Mouse (Mus musculus) MEL (cell line): ENCODE measurements around the gene Sapcd2. TPM values are rescaled to one million over a fixed set of nuclear protein-coding genes. Genes with fewer than 3 reads are reported as not detected.
"Not testable (repeated sequence)": the region's sequence is repeated elsewhere in the genome, so short reads cannot be mapped to it uniquely, and the experiment has no call there.

Experiments used
- DNase-seq: peaks from one replicate; pipeline ENCODE4 v3.0.0; 2011; ENCODE audit warnings: low read depth, low spot score
- H3K27ac ChIP-seq: 2 replicates; pipeline ENCODE4 v1.5.1; 2012; ENCODE audit warnings: low read depth, mild to moderate bottlenecking, control low read depth, low read length, moderate library complexity; ENCODE audit not compliant: control insufficient read depth
- H3K27me3 ChIP-seq, 2 experiments: fragments of 150-350 bp in 1 of 2; sonication (generic) in 1 of 2; 2 replicates each; pipeline ENCODE4 v1.6.1; 2012; ENCODE audit warnings: low read length in 2 of 2, mild to moderate bottlenecking in 2 of 2, improper control_type of control experiment in 1 of 2, moderate library complexity in 1 of 2; ENCODE audit not compliant: insufficient read depth in 2 of 2, control insufficient read depth in 1 of 2
- H3K36me3 ChIP-seq, 2 experiments: 2 replicates each; pipeline ENCODE4 v1.6.1; 2012 to 2014; ENCODE audit warnings: low read length in 2 of 2, improper control_type of control experiment in 1 of 2, inconsistent platforms in 1 of 2, mild to moderate bottlenecking in 1 of 2; ENCODE audit not compliant: insufficient read depth in 2 of 2, control insufficient read depth in 1 of 2
- H3K4me1 ChIP-seq, 2 experiments: fragments of 150-350 bp in 1 of 2; sonication (generic) in 1 of 2; 2 replicates each; pipeline ENCODE4 v1.6.1; 2012; ENCODE audit warnings: low read length in 2 of 2, improper control_type of control experiment in 1 of 2, mild to moderate bottlenecking in 1 of 2; ENCODE audit not compliant: insufficient read depth in 2 of 2, control insufficient read depth in 1 of 2
- H3K4me3 ChIP-seq, 2 experiments: fragments of 150-350 bp in 1 of 2; sonication (generic) in 1 of 2; 2 replicates each; pipeline ENCODE4 v1.5.1; 2012; ENCODE audit warnings: low read depth in 2 of 2, low read length in 2 of 2, mild to moderate bottlenecking in 2 of 2, moderate library complexity in 2 of 2, control low read depth in 1 of 2, improper control_type of control experiment in 1 of 2; ENCODE audit not compliant: control insufficient read depth in 1 of 2, insufficient read depth in 1 of 2
- H3K79me2 ChIP-seq: 2 replicates; pipeline ENCODE4 v1.6.1; 2012; ENCODE audit warnings: mild to moderate bottlenecking, low read length, moderate library complexity; ENCODE audit not compliant: control insufficient read depth, poor library complexity, insufficient read depth
- H3K9ac ChIP-seq: 2 replicates; pipeline ENCODE4 v1.6.1; 2012; ENCODE audit warnings: low read depth, mild to moderate bottlenecking, control low read depth, low read length, moderate library complexity; ENCODE audit not compliant: control insufficient read depth, poor library complexity, severe bottlenecking
- H3K9me3 ChIP-seq: fragments of 150-350 bp; sonication (generic); replicated peaks from 2 replicates; pipeline ENCODE4 v1.6.1; 2012; ENCODE audit warnings: mild to moderate bottlenecking, low read length, improper control_type of control experiment, moderate library complexity; ENCODE audit not compliant: insufficient read depth
- CTCF ChIP-seq, 3 experiments: IDR thresholded peaks in 2 of 3; conservative IDR thresholded peaks in 1 of 3; 2 replicates each; pipeline ENCODE4 v1.5.1; 2011 to 2012; ENCODE audit warnings: low read length in 3 of 3, low read depth in 2 of 3, mild to moderate bottlenecking in 2 of 3, improper control_type of control experiment in 1 of 3, inconsistent platforms in 1 of 3, mixed read lengths in 1 of 3, moderate library complexity in 1 of 3; ENCODE audit not compliant: control insufficient read depth in 1 of 3, insufficient read depth in 1 of 3, poor library complexity in 1 of 3, severe bottlenecking in 1 of 3
- E2F4 ChIP-seq: IDR thresholded peaks from 2 replicates; pipeline ENCODE4 v1.6.1; 2011; ENCODE audit warnings: low read depth, low read length, improper control_type of control experiment, borderline replicate concordance
- ELF1 ChIP-seq: IDR thresholded peaks from 2 replicates; pipeline ENCODE4 v1.6.1; 2014; ENCODE audit warnings: low read depth, mild to moderate bottlenecking, inconsistent platforms, low read length, improper control_type of control experiment, moderate library complexity
- EP300 ChIP-seq, 2 experiments: IDR thresholded peaks; 2 replicates each; pipeline ENCODE4 v1.6.1; 2011; ENCODE audit warnings: improper control_type of control experiment in 2 of 2, low read length in 2 of 2, low read depth in 1 of 2, mild to moderate bottlenecking in 1 of 2
- ETS1 ChIP-seq: IDR thresholded peaks from 2 replicates; pipeline ENCODE4 v1.6.1; 2012; ENCODE audit warnings: low read depth, mild to moderate bottlenecking, inconsistent platforms, low read length, improper control_type of control experiment, moderate library complexity
- GABPA ChIP-seq: IDR thresholded peaks from 2 replicates; pipeline ENCODE4 v1.6.1; 2012; ENCODE audit warnings: low read depth, mild to moderate bottlenecking, inconsistent platforms, low read length, improper control_type of control experiment, moderate library complexity
- GATA1 ChIP-seq: IDR thresholded peaks from 2 replicates; pipeline ENCODE4 v1.6.1; 2011; ENCODE audit warnings: low read depth, low read length, improper control_type of control experiment
- MAZ ChIP-seq: IDR thresholded peaks from 2 replicates; pipeline ENCODE4 v1.6.1; 2012; ENCODE audit warnings: low read depth, mild to moderate bottlenecking, inconsistent platforms, low read length, improper control_type of control experiment
- MYC ChIP-seq: IDR thresholded peaks from 2 replicates; pipeline ENCODE4 v1.6.1; 2011; ENCODE audit warnings: low read depth, mild to moderate bottlenecking, low read length, improper control_type of control experiment, moderate library complexity
- NELFE ChIP-seq: IDR thresholded peaks from 2 replicates; pipeline ENCODE4 v1.6.1; 2011; ENCODE audit warnings: low read depth, low read length, improper control_type of control experiment
- POLR2A ChIP-seq, 2 experiments: IDR thresholded peaks; 2 replicates each; pipeline ENCODE4 v1.6.1; 2011 to 2012; ENCODE audit warnings: low read length in 2 of 2, mild to moderate bottlenecking in 2 of 2, control low read depth in 1 of 2, improper control_type of control experiment in 1 of 2, low read depth in 1 of 2, moderate library complexity in 1 of 2; ENCODE audit not compliant: control insufficient read depth in 1 of 2, insufficient read depth in 1 of 2, poor library complexity in 1 of 2
- RAD21 ChIP-seq: IDR thresholded peaks from 2 replicates; pipeline ENCODE4 v1.6.1; 2011; ENCODE audit warnings: mild to moderate bottlenecking, low read depth, low read length, improper control_type of control experiment
- RCOR1 ChIP-seq: IDR thresholded peaks from 2 replicates; pipeline ENCODE4 v1.6.1; 2012; ENCODE audit warnings: low read depth, mild to moderate bottlenecking, inconsistent platforms, low read length, improper control_type of control experiment
- SIN3A ChIP-seq: IDR thresholded peaks from 2 replicates; pipeline ENCODE4 v1.6.1; 2012; ENCODE audit warnings: low read length, improper control_type of control experiment, inconsistent platforms
- SMC3 ChIP-seq: IDR thresholded peaks from 2 replicates; pipeline ENCODE4 v1.6.1; 2011; ENCODE audit warnings: low read depth, low read length, improper control_type of control experiment
- TAL1 ChIP-seq: IDR thresholded peaks from 2 replicates; pipeline ENCODE4 v1.6.1; 2012; ENCODE audit warnings: mild to moderate bottlenecking, inconsistent platforms, low read length, moderate library complexity, mixed read lengths
- USF2 ChIP-seq, 2 experiments: IDR thresholded peaks; 2 replicates each; pipeline ENCODE4 v1.6.1; 2011 to 2012; ENCODE audit warnings: improper control_type of control experiment in 2 of 2, low read length in 2 of 2, borderline replicate concordance in 1 of 2, inconsistent platforms in 1 of 2, low read depth in 1 of 2, mild to moderate bottlenecking in 1 of 2; ENCODE audit not compliant: insufficient read depth in 1 of 2
- ZMIZ1 ChIP-seq: IDR thresholded peaks from 2 replicates; pipeline ENCODE4 v1.6.1; 2012; ENCODE audit warnings: low read depth, mild to moderate bottlenecking, inconsistent platforms, low read length, improper control_type of control experiment, moderate library complexity
- polyA plus RNA-seq, 2 experiments: library from polyadenylated mRNA; stranded (reverse) in 1 of 2; unstranded in 1 of 2; fragments of >175 nt in 1 of 2; fragments of >200 nt in 1 of 2; gene quantifications; 2 replicates each; pipeline versions ENCODE4 v1.2.1 to v1.2.4; 2012; ENCODE audit warnings: low replicate concordance in 2 of 2, low read depth in 1 of 2; ENCODE audit not compliant: insufficient read length in 2 of 2, insufficient read depth in 1 of 2, missing spikeins in 1 of 2
- total RNA-seq: library from RNA; depleted of rRNA; stranded (reverse); fragments of 300-350 nt; gene quantifications from 2 replicates; pipeline ENCODE4 v1.2.3, GENCODE M21; 2012

Gene Sapcd2
- total and polyA plus RNA-seq, 3 experiments, result 51.9 to 58.2 TPM; not detected in 1

DNA sequence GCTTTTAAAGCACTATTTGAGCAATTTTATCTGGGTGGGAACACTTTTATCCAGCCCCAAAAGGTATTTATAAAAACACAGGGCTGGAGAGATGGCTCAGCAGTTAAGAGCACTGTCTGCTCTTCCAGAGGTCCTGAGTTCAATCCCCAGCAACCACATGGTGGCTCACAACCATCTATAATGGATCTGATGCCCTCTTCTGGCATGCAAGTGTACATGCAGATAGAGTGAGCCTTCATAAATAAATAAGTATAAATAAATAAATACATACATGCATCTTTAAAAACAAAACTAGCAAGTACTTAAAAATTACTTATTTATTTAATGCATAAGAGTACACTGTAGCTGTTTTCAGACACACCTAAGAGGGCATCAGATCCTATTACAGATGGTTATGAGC, 41.3 kb downstream of the Sapcd2 start:
- H3K9me3 ChIP-seq, H3K79me2 ChIP-seq, H3K27me3 ChIP-seq, H3K4me1 ChIP-seq, H3K4me3 ChIP-seq, H3K27ac ChIP-seq, H3K36me3 ChIP-seq, H3K9ac ChIP-seq: not testable (repeated sequence)
- TF ChIP-seq CTCF (IDR thresholded peaks at IDR 0.05 in 2 of 3, conservative IDR thresholded peaks at IDR 0.05 in 1 of 3; ENCODE audit: control insufficient read depth in 1 of 3, insufficient read depth in 1 of 3, low read depth in 2 of 3, low read length in 3 of 3, poor library complexity in 1 of 3, severe bottlenecking in 1 of 3) (peak in 2 of 3 experiments; percentile 19 to 50; a peak in 3 of 6 replicates), SMC3 (peak; percentile 48), RAD21 (peak; percentile 38), MYC (0 out of 2 replicates have a peak, but pooled peaks have one; percentile 50)
- DNase-seq, result peak; percentile 39

DNA sequence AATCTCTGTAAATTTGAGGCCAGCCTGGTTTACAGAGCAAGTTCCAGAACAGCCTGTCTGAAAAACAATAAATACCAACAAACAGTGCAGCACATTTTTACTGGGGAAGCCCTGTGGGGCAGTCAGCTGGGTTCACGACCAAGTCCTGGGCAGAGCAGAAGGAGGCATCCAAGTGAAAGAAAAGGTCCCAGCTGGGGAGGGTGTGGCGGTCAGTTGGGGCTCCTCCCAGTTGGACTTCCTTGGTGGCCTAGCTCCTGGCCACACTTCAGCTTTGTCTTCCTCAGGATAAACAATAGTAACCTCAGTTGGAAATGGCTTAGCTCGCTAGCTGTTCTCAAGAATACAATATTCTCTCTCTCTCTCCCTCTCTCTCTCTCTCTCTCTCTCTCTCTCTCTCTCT, 45.3 kb downstream of the Sapcd2 start:
- DNase-seq, result no peak
- no peaks in the 10 kb centered on the region for H3K9me3 ChIP-seq
- H3K9ac ChIP-seq, result no peak overlapping the region
- H3K36me3 ChIP-seq, result peaks cover 0 to under 1% of the 10 kb centered on the region in 2 experiments; a peak in 2 of 4 replicates
- H3K27ac ChIP-seq, result no peak overlapping the region
- no peak overlapping the region for H3K4me3 ChIP-seq
- TF ChIP-seq TAL1 (no peak), ETS1 (no peak), GABPA (no peak), RCOR1 (no peak), ELF1 (no peak), USF2 (IDR thresholded peaks at IDR 0.05; ENCODE audit: borderline replicate concordance in 1 of 2, insufficient read depth in 1 of 2, low read depth in 1 of 2, low read length in 2 of 2) (no peak), E2F4 (no peak), MAZ (no peak), POLR2A (IDR thresholded peaks at IDR 0.05; ENCODE audit: control insufficient read depth in 1 of 2, insufficient read depth in 1 of 2, low read depth in 1 of 2, low read length in 2 of 2, poor library complexity in 1 of 2) (no peak), ZMIZ1 (no peak), CTCF (IDR thresholded peaks at IDR 0.05 in 2 of 3, conservative IDR thresholded peaks at IDR 0.05 in 1 of 3; ENCODE audit: control insufficient read depth in 1 of 3, insufficient read depth in 1 of 3, low read depth in 2 of 3, low read length in 3 of 3, poor library complexity in 1 of 3, severe bottlenecking in 1 of 3) (no peak), NELFE (no peak), SIN3A (no peak), RAD21 (no peak), GATA1 (no peak), EP300 (IDR thresholded peaks at IDR 0.05; ENCODE audit: low read depth in 1 of 2, low read length in 2 of 2) (no peak)
- TF ChIP-seq, all 39 proteins: peak for 0
- H3K79me2 ChIP-seq, result no peaks in the 10 kb centered on the region
- peaks cover 1 to 4% of the 10 kb centered on the region in 2 experiments for H3K4me1 ChIP-seq
- H3K27me3 ChIP-seq, result peaks cover 4 to 6% of the 10 kb centered on the region in 2 experiments
